In genomic region chr12:58211163-58212071, GRCm38 (mm10) we compare ENCODE assay signal across 9 mouse cellular contexts. TPM values are rescaled to one million over a fixed set of nuclear protein-coding genes. Genes with fewer than 3 reads are reported as not detected.
DNase-seq lines count a peak whose midpoint lies in the region; ATAC-seq and TF ChIP-seq lines count a peak whose summit lies in the region.
"Had no signal": no experiment of that assay in that cellular context is flagged by ENCODE, and none has a peak within 500 bp of the region (broad histone marks: within the 10 kb centered on the region; RNA-seq: fewer than 3 reads in every experiment).

Gene Sstr1, plus strand, starts transcription at chr12:58211772.

- H3K9me3 ChIP-seq in forebrain, postnatal 0 days (ENCODE audit: low read length): no peaks in the 10 kb centered on the region
- H3K9me3 ChIP-seq in midbrain, embryonic 16.5 days (replicated peaks; ENCODE audit: control insufficient read depth, low read length, poor library complexity, severe bottlenecking): no peaks in the 10 kb centered on the region

- H3K9ac ChIP-seq in forebrain, postnatal 0 days: peak within 1 kb of the TSS; percentile 66
- H3K9ac ChIP-seq in midbrain, embryonic 16.5 days (ENCODE audit: low read depth, low read length): peak within 1 kb of the TSS; percentile 80

- H3K4me3 ChIP-seq in lung, adult 2 months (replicated peaks; ENCODE audit: extremely low read depth, low read depth, low read length): peak within 1 kb of the TSS; percentile 51
- H3K4me3 ChIP-seq in forebrain, postnatal 0 days (ENCODE audit: low read depth, low read length): peak within 1 kb of the TSS; percentile 61
- H3K4me3 ChIP-seq in midbrain, embryonic 16.5 days (ENCODE audit: low read depth, low read length): peak within 1 kb of the TSS; percentile 68
- H3K4me3 ChIP-seq: myocyte had no signal

- H3K27me3 ChIP-seq in forebrain, postnatal 0 days (ENCODE audit: insufficient read depth, low read length): peaks cover 7% of the 10 kb centered on the region; the same call in 1 of the 2 replicates
- H3K27me3 ChIP-seq in midbrain, embryonic 16.5 days (ENCODE audit: control insufficient read depth, insufficient read depth, low read depth, low read length): peaks cover 5% of the 10 kb centered on the region; the same call in 1 of the 2 replicates

- ATAC-seq in forebrain, postnatal 0 days: no peak; the same call in 1 of the 2 replicates
- ATAC-seq in midbrain, embryonic 16.5 days: no peak

- peaks cover 6% of the 10 kb centered on the region; the same call in 1 of the 2 replicates for H3K4me1 ChIP-seq in lung, adult 2 months (ENCODE audit: control insufficient read depth, insufficient read depth, low read length)
- H3K4me1 ChIP-seq in forebrain, postnatal 0 days (ENCODE audit: insufficient read depth): peaks cover 9% of the 10 kb centered on the region; the same call in 1 of the 2 replicates
- peaks cover 8% of the 10 kb centered on the region for H3K4me1 ChIP-seq in midbrain, embryonic 16.5 days (ENCODE audit: control insufficient read depth, insufficient read depth, low read length)

- DNase-seq in lung, adult 2 months: no peak
- no peak for DNase-seq in lung, adult 18-20 months
- DNase-seq in forebrain, postnatal 0 days: peak; percentile 33
- DNase-seq in layer of hippocampus, postnatal 10 days (ENCODE audit: low spot score in 2 of 2): peak; percentile 12 to 32
- no peak for DNase-seq in thymus, adult 18-20 months
- DNase-seq in B cell, adult 2 months: no peak
- no peak for DNase-seq in lung, postnatal 4 days

- peak within 1 kb of the TSS; percentile 22; the same call in 1 of the 2 replicates for H3K27ac ChIP-seq in forebrain, postnatal 0 days (ENCODE audit: low read depth, low read length)
- H3K27ac ChIP-seq in midbrain, embryonic 16.5 days (ENCODE audit: low read length): 0 out of 2 replicates have a peak within 1 kb of the TSS, but pooled peaks have one; percentile 5

- H3K36me3 ChIP-seq in forebrain, postnatal 0 days (ENCODE audit: insufficient read depth): no peaks in the 10 kb centered on the region
- no peaks in the 10 kb centered on the region for H3K36me3 ChIP-seq in midbrain, embryonic 16.5 days (ENCODE audit: control insufficient read depth, insufficient read depth, low read length)

- no peak for TF ChIP-seq CTCF in lung, adult 2 months (IDR thresholded peaks at IDR 0.05; ENCODE audit: insufficient read depth, low read length)
- TF ChIP-seq CTCF in forebrain, postnatal 0 days (IDR thresholded peaks at IDR 0.05; ENCODE audit: low read depth): no peak

- no peak for TF ChIP-seq POLR2A in lung, adult 2 months (IDR thresholded peaks at IDR 0.05; ENCODE audit: borderline replicate concordance, extremely low read depth, low read depth, low read length)

- H3K4me2 ChIP-seq in forebrain, postnatal 0 days (ENCODE audit: low read depth): peak within 1 kb of the TSS; percentile 93
- peak within 1 kb of the TSS; percentile 94 for H3K4me2 ChIP-seq in midbrain, embryonic 16.5 days (ENCODE audit: low read length)

- WGBS in lung, adult 2 months: 44% methylated on average over 21 of the region's 21 CpGs
- 17% methylated on average over 21 of the region's 21 CpGs for WGBS in forebrain, postnatal 0 days
- 8% methylated on average over 21 of the region's 21 CpGs for WGBS in midbrain, embryonic 16.5 days

RNA-seq across cellular contexts. Expression of gene Sstr1, which starts in this region (rescaled TPM):
- 0.45 and 0.51 TPM in 2 replicates for polyA plus RNA-seq in lung, adult 2 months (2012; rRNA removed)
- total RNA-seq in forebrain, postnatal 0 days (2014; rRNA removed): 32.3 and 37.6 TPM in 2 replicates
- 15.2 and 17.4 TPM in 2 replicates for polyA plus RNA-seq in forebrain, postnatal 0 days (2015; fragmentation: Nextera tagmentation; extraction: Ambion mirVana)
- total RNA-seq in layer of hippocampus, postnatal 10 days (2021): 10 to 100 TPM; 45.5 to 48.6 TPM
- polyA plus RNA-seq in midbrain, embryonic 16.5 days (2015; fragmentation: Nextera tagmentation; extraction: Ambion mirVana): 14.1 and 15.7 TPM in 2 replicates
- polyA plus RNA-seq: myocyte had no signal

Comparison
In these comparisons a context has a peak if more than half of its experiments do, and no peak if none do; other contexts are left out.
1. RNA of gene Sstr1 (polyA plus RNA-seq): 15.2 to 17.4 TPM in forebrain, postnatal 0 days and 14.1 to 15.7 TPM in midbrain, embryonic 16.5 days; 0.45 to 0.51 TPM in lung, adult 2 months; every median in the first group is over 10 times any median in the second.
2. DNase-seq: peak in forebrain, postnatal 0 days (single experiment) and layer of hippocampus, postnatal 10 days (2 of 2); none in lung, adult 2 months (single experiment), lung, adult 18-20 months (0 of 2), thymus, adult 18-20 months (0 of 2), B cell, adult 2 months (0 of 2) and lung, postnatal 4 days (0 of 2).
3. Peak in every context shown above with its lines, with median percentiles within 50 percentile points of each other: H3K4me3 ChIP-seq.